Mouse (Mus musculus): ENCODE measurements around the gene Trabd. TPM values are rescaled to one million over a fixed set of nuclear protein-coding genes. Genes with fewer than 3 reads are reported as not detected.

The Trabd gene
- total and polyA plus RNA-seq, 3 experiments = 39.2 to 74.7 (median 49.5) TPM

DNA sequence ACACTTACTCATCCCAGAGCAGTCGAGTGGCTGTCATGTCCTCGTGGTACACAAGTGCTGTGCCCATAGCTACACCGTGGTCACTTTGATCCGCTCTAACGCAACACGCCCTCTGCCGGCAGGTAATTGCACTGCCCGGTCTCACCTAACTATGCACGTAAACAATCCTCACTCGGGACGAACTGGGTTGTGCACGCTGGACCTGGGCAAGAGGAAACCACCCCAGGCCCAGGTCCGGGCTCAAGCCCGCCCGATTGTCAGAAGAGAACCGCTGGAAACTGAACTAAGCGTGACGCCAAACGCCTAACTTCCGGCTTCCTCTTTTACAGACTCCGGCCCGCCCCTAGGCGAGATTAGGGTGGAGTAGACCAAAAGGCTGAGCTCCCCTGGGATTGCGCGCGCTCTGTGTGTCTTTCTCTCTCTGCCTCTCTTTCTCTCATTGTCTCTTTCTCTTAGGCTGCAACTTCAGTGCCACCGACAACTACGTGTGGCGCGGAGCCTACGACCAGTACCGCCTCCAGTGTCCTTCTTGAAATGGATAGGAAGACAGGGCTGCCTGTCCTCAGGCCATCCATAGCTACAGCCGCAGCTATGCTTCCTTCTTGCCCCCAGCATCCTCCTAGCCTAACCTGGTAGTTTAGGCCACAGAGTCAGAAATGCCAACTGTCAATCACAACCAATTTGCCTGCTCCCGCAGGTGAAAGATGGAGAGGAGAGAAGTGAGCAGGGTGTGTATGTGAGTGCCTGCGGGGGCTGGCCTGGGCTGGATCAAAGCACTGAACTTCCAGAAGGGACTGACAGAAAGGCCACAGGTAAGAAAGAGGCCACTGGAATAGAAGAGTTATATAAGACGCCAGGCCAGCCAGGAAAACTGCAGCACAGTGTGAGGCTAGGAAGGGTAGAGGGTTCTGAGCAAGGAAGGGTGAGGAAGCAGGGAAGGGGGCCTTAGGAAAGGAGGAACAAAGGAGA is 53.7 kb downstream of the Trabd start, which contains the start of gene Hdac10:
Gene Hdac10 (minus strand): TSS at position 319 of the 969 bp plus-strand sequence.
- peak; percentile 92 for DNase-seq (ENCODE audit: extremely low read depth)
- TF ChIP-seq MAFK (IDR thresholded peaks at IDR 0.05; ENCODE audit: insufficient replicate concordance, low read length) (no peak), RCOR1 (conservative IDR thresholded peaks at IDR 0.05; ENCODE audit: low read depth, low read length) (no peak), IRF4 (IDR thresholded peaks at IDR 0.05; ENCODE audit: low read depth, low read length) (no peak; the same call in 1 of the 2 replicates), SMC3 (IDR thresholded peaks at IDR 0.05; ENCODE audit: low read depth, low read length) (peak; percentile 35; the same call in 1 of the 2 replicates), ZNF384 (IDR thresholded peaks at IDR 0.05; ENCODE audit: low read depth, low read length) (no peak), MAX (IDR thresholded peaks at IDR 0.05; ENCODE audit: low read length) (peak; percentile 86), MAZ (IDR thresholded peaks at IDR 0.05; ENCODE audit: low read depth, low read length) (peak; percentile 23; the same call in 1 of the 2 replicates), ZMIZ1 (IDR thresholded peaks at IDR 0.05; ENCODE audit: low read depth, low read length) (peak; percentile 78), UBTF (IDR thresholded peaks at IDR 0.05; ENCODE audit: low read depth, low read length) (no peak; the same call in 1 of the 2 replicates), ZKSCAN1 (IDR thresholded peaks at IDR 0.05; ENCODE audit: borderline replicate concordance, low read depth, low read length) (no peak), RAD21 (IDR thresholded peaks at IDR 0.05; ENCODE audit: low read depth, low read length) (peak; percentile 16), BHLHE40 (IDR thresholded peaks at IDR 0.05; ENCODE audit: low read depth, low read length) (peak; percentile 58), TCF12 (IDR thresholded peaks at IDR 0.05; ENCODE audit: low read depth, low read length) (no peak; the same call in 1 of the 2 replicates), USF2 (conservative IDR thresholded peaks at IDR 0.05; ENCODE audit: low read depth, low read length) (no peak), JUN (IDR thresholded peaks at IDR 0.05; ENCODE audit: insufficient read depth, low read depth, low read length) (no peak), ETS1 (conservative IDR thresholded peaks at IDR 0.05; ENCODE audit: low read depth, low read length) (peak; percentile 37), JUND (conservative IDR thresholded peaks at IDR 0.05; ENCODE audit: low read depth, low read length) (no peak), GABPA (IDR thresholded peaks at IDR 0.05; ENCODE audit: insufficient replicate concordance, low read depth, low read length) (no peak), ZC3H11A (IDR thresholded peaks at IDR 0.05; ENCODE audit: low read depth, low read length) (no peak), USF1 (IDR thresholded peaks at IDR 0.05; ENCODE audit: low read depth, low read length) (no peak), NELFE (IDR thresholded peaks at IDR 0.05; ENCODE audit: low read depth, low read length) (peak; percentile 82), PAX5 (IDR thresholded peaks at IDR 0.05; ENCODE audit: low read length) (no peak), EP300 (IDR thresholded peaks at IDR 0.05; ENCODE audit: low read length) (0 out of 2 replicates have a peak, but pooled peaks have one; percentile 30), POLR2A (IDR thresholded peaks at IDR 0.05; ENCODE audit: low read depth, low read length) (peak; percentile 84), MYC (IDR thresholded peaks at IDR 0.05; ENCODE audit: low read depth, low read length) (0 out of 2 replicates have a peak, but pooled peaks have one; percentile 36), E2F4 (IDR thresholded peaks at IDR 0.05; ENCODE audit: insufficient replicate concordance, low read depth, low read length) (no peak), SIN3A (IDR thresholded peaks at IDR 0.05; ENCODE audit: low read length) (peak; percentile 88), MXI1 (IDR thresholded peaks at IDR 0.05; ENCODE audit: low read depth, low read length) (peak; percentile 95), POLR2AphosphoS2 (IDR thresholded peaks at IDR 0.05; ENCODE audit: low read depth, low read length) (peak; percentile 38; the same call in 1 of the 2 replicates), CTCF (conservative IDR thresholded peaks at IDR 0.05 in 1 of 2, IDR thresholded peaks at IDR 0.05 in 1 of 2; ENCODE audit: low read depth in 2 of 2, low read length in 2 of 2) (peak; percentile 41 to 80), NRF1 (IDR thresholded peaks at IDR 0.05; ENCODE audit: low read depth, low read length) (no peak; the same call in 1 of the 2 replicates), CHD2 (IDR thresholded peaks at IDR 0.05; ENCODE audit: low read length) (0 out of 2 replicates have a peak, but pooled peaks have one; percentile 10), MEF2A (IDR thresholded peaks at IDR 0.05; ENCODE audit: borderline replicate concordance, low read depth, low read length) (no peak), CHD1 (IDR thresholded peaks at IDR 0.05; ENCODE audit: low read depth, low read length) (no peak), ELF1 (IDR thresholded peaks at IDR 0.05; ENCODE audit: low read depth, low read length) (peak; percentile 92), HCFC1 (IDR thresholded peaks at IDR 0.05; ENCODE audit: low read depth, low read length) (peak; percentile 71), TBP (conservative IDR thresholded peaks at IDR 0.05; ENCODE audit: low read depth, low read length) (no peak)

More for the DNA sequence above, 53.7 kb downstream of the Trabd start, which contains the start of gene Hdac10:
- peak within 1 kb of the TSS; percentile 38 for H3K9ac ChIP-seq (ENCODE audit: insufficient read depth, low read depth)
- peak within 1 kb of the TSS; percentile 68 for H3K4me2 ChIP-seq (ENCODE audit: insufficient read depth, low read depth, poor library complexity, severe bottlenecking)
- H3K79me2 ChIP-seq (replicated peaks; ENCODE audit: control insufficient read depth, extremely low read depth, insufficient read depth, poor library complexity, severe bottlenecking) = no peaks in the 10 kb centered on the region
- peaks cover 21 to 52% of the 10 kb centered on the region in 2 experiments for H3K4me1 ChIP-seq (ENCODE audit: control insufficient read depth in 1 of 2, insufficient read depth in 2 of 2)
- H3K9me3 ChIP-seq (replicated peaks; ENCODE audit: low read length) = no peaks in the 10 kb centered on the region
- peaks cover 9 to 31% of the 10 kb centered on the region in 2 experiments for H3K36me3 ChIP-seq (replicated peaks in 1 of 2; ENCODE audit: control insufficient read depth in 1 of 2, insufficient read depth in 1 of 2, low read length in 1 of 2)
- dilution Hi-C loops (cut with MboI; ENCODE audit: extremely low pct_ligation_motif_present, extremely low pct_unique_long_range_greater_than_20kb, low sequenced_read_pairs) = no loop called here
- H3K4me3 ChIP-seq (replicated peaks in 1 of 3; ENCODE audit: low read depth in 2 of 3, low read length in 2 of 3, poor library complexity in 1 of 3) = peak within 1 kb of the TSS; percentile 60 to 80 (median 69)
- in situ Hi-C loops (cut with MboI; ENCODE audit: low pct_ligation_motif_present, low pct_unique_long_range_greater_than_20kb, low sequenced_read_pairs) = loop anchor here (5.0 kb wide), 1 partner anchor 79 kb away; no protein-coding TSS in a partner anchor
- peaks cover 29% of the 10 kb centered on the region for H3K27me3 ChIP-seq (replicated peaks)
- peak within 1 kb of the TSS; percentile 48 for H3K27ac ChIP-seq (ENCODE audit: insufficient read depth, low read depth)

All from CH12.LX (cell line).